Mouse (Mus musculus) liver, embryonic 16.5 days (tissue): ENCODE data around the gene Large1. TPM values are rescaled to one million over a fixed set of nuclear protein-coding genes. Genes with fewer than 3 reads are reported as not detected.
"Not testable (repeated sequence)": the region's sequence is repeated elsewhere in the genome, so short reads cannot be mapped to it uniquely, and the experiment has no call there.

Experiments
- ATAC-seq: fragments of 200-750 bp; cut with Nextera tagmentation; 2 replicates; pipeline ENCODE4 v1.8.0; 2017; ENCODE audit warnings: low read depth, mild to moderate bottlenecking, moderate number of reproducible peaks, moderate library complexity
- H3K27ac ChIP-seq: fragments of 300-500 bp; sonication (generic); 2 replicates; pipeline ENCODE4 v1.5.1; 2014; ENCODE audit warnings: mild to moderate bottlenecking, low read length
- H3K27me3 ChIP-seq: fragments of 300-500 bp; sonication (generic); 2 replicates; pipeline ENCODE4 v1.6.1; 2014; ENCODE audit warnings: low read depth, low read length, mixed read lengths; ENCODE audit not compliant: control insufficient read depth, insufficient read depth
- H3K36me3 ChIP-seq: fragments of 300-500 bp; sonication (generic); 2 replicates; pipeline ENCODE4 v1.6.1; 2014; ENCODE audit warnings: mild to moderate bottlenecking; ENCODE audit not compliant: control insufficient read depth, insufficient read depth
- H3K4me1 ChIP-seq: fragments of 300-500 bp; sonication (generic); 2 replicates; pipeline ENCODE4 v1.6.1; 2014; ENCODE audit warnings: low read depth, low read length, mixed read lengths; ENCODE audit not compliant: control insufficient read depth
- H3K4me2 ChIP-seq: fragments of 300-500 bp; sonication (generic); 2 replicates; pipeline ENCODE4 v1.6.1; 2014; ENCODE audit warnings: low read depth, low read length, mixed read lengths
- H3K4me3 ChIP-seq: fragments of 300-500 bp; sonication (generic); 2 replicates; pipeline ENCODE4 v1.5.1; 2014; ENCODE audit warnings: low read depth, mild to moderate bottlenecking, low read length
- H3K9ac ChIP-seq: fragments of 300-500 bp; sonication (generic); 2 replicates; pipeline ENCODE4 v1.6.1; 2014; ENCODE audit warnings: low read depth, low read length
- H3K9me3 ChIP-seq: fragments of 300-500 bp; sonication (generic); replicated peaks from 2 replicates; pipeline ENCODE4 v1.6.1; 2016; ENCODE audit warnings: low read length; ENCODE audit not compliant: control insufficient read depth
- WGBS: fragments of 180-500 bp; shearing (Covaris S2); extraction: QIAGEN DNeasy Blood & Tissue Kit; methylation state at CpG from one replicate; pipeline ENCODE4 v1.1.7; 2014; ENCODE audit not compliant: insufficient replicate concordance; 5-methylcytosine and 5-hydroxymethylcytosine counted together
- polyA plus RNA-seq: library from polyadenylated mRNA; unstranded; fragments of >200 nt; fragmentation: Nextera tagmentation; extraction: Ambion mirVana; gene quantifications from 2 replicates; pipeline ENCODE4 v1.2.1, GENCODE M21; 2015

Large1 gene
- polyA plus RNA-seq, 1 experiment from 2014 or later, result 1.1 TPM

DNA sequence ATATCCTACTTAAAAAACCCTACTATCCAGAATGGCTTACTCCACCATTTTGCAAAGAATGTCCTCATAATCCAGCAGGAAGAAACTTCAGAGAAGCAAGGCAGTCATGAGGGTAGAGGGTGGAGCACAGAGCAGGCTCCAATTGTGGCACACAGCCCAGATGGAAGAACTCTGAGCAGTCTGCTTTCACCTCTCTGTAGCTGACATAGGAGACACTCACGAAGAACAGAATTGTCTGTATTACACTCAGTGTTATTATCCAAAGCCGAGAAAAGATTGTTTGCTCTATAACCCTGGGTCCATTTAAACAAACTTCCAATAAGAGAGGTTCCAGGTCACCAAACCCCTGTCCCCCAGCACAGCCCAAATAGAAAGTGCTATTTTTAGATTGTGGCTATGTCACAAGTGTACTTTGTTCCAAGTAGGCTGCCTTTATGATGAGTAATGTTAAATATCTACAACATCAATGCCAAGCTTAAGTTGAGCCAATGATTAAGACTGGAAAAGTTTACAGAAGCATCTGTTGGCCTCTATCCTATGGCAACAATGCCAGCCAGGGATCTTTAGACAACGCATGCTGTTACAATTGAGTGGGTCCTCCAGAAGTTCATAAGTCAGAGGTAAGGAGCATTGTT lies 10.5 kb downstream of the Large1 start:
- Histone ChIP-seq H3K4me2 (peak overlapping the region; percentile 4; the same call in 1 of the 2 replicates), H3K36me3 (no peaks in the 10 kb centered on the region), H3K27ac (no peak overlapping the region), H3K4me1 (no peaks in the 10 kb centered on the region), H3K9me3 (no peaks in the 10 kb centered on the region), H3K4me3 (no peak overlapping the region), H3K27me3 (no peaks in the 10 kb centered on the region), H3K9ac (no peak overlapping the region)
- 49% methylated on average over 3 of the region's 3 CpGs for WGBS
- ATAC-seq, result peak; percentile 66; the same call in 1 of the 2 replicates

DNA sequence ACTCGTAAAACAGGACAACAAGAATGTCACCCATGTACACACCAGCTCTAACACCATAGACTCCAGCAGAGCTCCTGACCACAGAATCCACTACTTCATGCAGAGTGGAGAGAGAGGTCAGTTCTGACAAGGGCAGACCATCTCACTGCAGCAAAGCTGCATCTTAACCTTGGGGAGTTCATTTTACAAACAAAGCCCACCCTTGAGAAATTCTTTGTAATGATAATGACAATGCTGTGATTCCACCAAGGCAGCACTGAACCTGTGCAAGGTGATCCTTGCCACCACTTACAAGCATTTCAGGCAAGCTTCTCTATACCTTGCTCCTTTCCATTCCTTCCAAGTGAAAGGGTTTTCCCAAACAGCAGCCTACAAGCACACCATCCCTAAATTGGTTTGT lies 16.5 kb downstream of the Large1 start:
- no peak overlapping the region for H3K9ac ChIP-seq
- H3K27ac ChIP-seq, result no peak overlapping the region
- no peaks in the 10 kb centered on the region for H3K9me3 ChIP-seq
- 45% methylated on average over 1 of the region's 1 CpGs for WGBS
- H3K36me3 ChIP-seq, result no peaks in the 10 kb centered on the region
- H3K4me3 ChIP-seq, result no peak overlapping the region
- H3K4me1 ChIP-seq, result no peaks in the 10 kb centered on the region
- no peak for ATAC-seq
- no peaks in the 10 kb centered on the region for H3K27me3 ChIP-seq
- no peak overlapping the region for H3K4me2 ChIP-seq

DNA sequence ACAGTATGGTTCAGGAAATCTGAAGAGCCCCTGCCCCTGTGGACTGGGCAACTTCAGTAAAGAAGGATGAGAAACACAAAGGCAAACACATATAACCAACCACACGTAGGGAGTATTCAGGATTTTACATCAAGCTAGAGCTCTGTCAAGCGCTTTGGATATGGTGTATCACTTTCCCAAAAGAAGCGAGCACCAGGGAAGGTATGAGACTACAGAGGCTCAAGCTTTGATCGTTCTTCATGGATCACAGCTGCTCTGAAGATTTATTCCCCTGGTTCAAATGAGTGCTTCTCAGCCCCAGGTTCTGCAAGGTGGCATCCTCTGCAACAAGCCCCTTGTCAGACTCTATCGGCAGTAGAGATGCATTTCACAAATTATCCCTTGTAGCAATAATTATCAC lies 24.2 kb downstream of the Large1 start:
- no peak overlapping the region for H3K27ac ChIP-seq
- H3K4me3 ChIP-seq, result no peak overlapping the region
- no peaks in the 10 kb centered on the region for H3K9me3 ChIP-seq
- H3K36me3 ChIP-seq, result no peaks in the 10 kb centered on the region
- no peak overlapping the region for H3K4me2 ChIP-seq
- no peak for ATAC-seq
- 55% methylated on average over 5 of the region's 5 CpGs for WGBS
- H3K9ac ChIP-seq, result no peak overlapping the region
- H3K4me1 ChIP-seq, result no peaks in the 10 kb centered on the region
- no peaks in the 10 kb centered on the region for H3K27me3 ChIP-seq

DNA sequence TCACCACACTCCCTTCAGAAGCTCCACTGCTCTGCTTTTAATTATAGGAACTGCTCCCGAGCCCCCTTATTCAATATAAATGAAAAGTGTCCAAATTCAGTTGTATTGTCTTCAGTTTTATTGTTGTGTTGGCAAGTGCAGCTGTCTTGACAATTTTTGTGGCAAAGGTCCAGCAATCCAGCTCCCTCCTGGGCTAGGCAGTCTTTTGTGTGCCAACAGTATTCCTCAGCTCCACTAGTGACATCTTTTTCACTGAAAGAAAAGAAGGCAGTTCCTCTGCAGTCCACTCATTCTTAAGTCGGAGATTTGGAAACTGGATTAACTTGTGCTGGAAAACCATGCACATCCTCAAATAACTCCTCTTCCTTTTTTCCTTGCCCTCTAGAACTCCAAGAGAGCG lies 25.3 kb downstream of the Large1 start:
- no peaks in the 10 kb centered on the region for H3K36me3 ChIP-seq
- H3K4me1 ChIP-seq, result no peaks in the 10 kb centered on the region
- H3K9ac ChIP-seq, result no peak overlapping the region
- 60% methylated on average over 3 of the region's 3 CpGs for whole genome bisulfite sequencing
- no peaks in the 10 kb centered on the region for H3K9me3 ChIP-seq
- H3K27ac ChIP-seq, result no peak overlapping the region
- no peak overlapping the region for H3K4me2 ChIP-seq
- no peak overlapping the region for H3K4me3 ChIP-seq
- H3K27me3 ChIP-seq, result no peaks in the 10 kb centered on the region
- ATAC-seq, result no peak

DNA sequence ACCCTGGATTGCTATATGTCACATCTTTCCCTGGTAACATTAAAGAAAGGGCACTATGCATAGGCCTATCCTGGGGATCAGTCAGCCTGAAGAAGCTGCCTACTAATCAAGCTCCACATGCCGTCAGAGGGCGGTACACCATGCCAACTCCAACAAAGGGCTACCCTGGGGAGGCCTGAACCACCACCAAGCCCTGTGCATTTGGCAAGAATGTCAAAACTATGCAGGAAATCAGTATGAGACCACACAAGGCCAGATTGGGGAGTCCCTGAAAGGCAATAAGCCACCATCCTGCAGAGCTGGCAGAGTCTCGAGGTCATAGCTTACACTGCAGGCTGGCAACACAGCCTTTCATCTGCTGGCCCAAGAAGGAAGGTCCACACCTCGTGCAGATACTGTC lies 28.7 kb downstream of the Large1 start:
- Histone ChIP-seq H3K27me3 (no peaks in the 10 kb centered on the region), H3K4me1 (no peaks in the 10 kb centered on the region), H3K4me3 (no peak overlapping the region), H3K9ac (no peak overlapping the region), H3K27ac (no peak overlapping the region), H3K9me3 (no peaks in the 10 kb centered on the region), H3K4me2 (no peak overlapping the region), H3K36me3 (no peaks in the 10 kb centered on the region; the same call in 1 of the 2 replicates)
- 53% methylated on average over 4 of the region's 4 CpGs for WGBS
- ATAC-seq, result no peak

DNA sequence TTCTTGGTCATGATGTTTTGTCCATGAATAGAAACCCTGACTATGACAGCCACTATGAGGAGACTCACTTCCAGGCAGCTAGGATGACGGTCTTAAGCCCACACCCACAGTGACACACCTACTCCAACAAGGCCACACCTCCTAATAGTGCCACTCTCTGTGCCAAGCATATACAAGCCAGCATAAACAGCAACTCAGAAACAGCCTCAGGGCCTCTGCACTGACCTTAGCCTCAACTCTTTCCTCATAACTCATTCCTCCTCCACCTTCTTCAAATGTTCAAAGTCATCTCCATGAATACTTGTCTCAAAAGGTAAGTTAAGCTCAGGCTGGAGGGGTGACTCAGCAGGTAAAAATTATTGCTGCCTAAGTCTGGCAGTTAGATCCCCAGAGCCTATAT lies 29.7 kb downstream of the Large1 start:
- no peak overlapping the region for H3K27ac ChIP-seq
- no peak overlapping the region for H3K4me3 ChIP-seq
- no peaks in the 10 kb centered on the region for H3K9me3 ChIP-seq
- H3K4me2 ChIP-seq, result no peak overlapping the region
- H3K4me1 ChIP-seq, result no peaks in the 10 kb centered on the region
- H3K36me3 ChIP-seq, result no peaks in the 10 kb centered on the region; the same call in 1 of the 2 replicates
- ATAC-seq, result no peak
- no peak overlapping the region for H3K9ac ChIP-seq
- no peaks in the 10 kb centered on the region for H3K27me3 ChIP-seq
- WGBS, result 39% methylated on average over 1 of the region's 1 CpGs

DNA sequence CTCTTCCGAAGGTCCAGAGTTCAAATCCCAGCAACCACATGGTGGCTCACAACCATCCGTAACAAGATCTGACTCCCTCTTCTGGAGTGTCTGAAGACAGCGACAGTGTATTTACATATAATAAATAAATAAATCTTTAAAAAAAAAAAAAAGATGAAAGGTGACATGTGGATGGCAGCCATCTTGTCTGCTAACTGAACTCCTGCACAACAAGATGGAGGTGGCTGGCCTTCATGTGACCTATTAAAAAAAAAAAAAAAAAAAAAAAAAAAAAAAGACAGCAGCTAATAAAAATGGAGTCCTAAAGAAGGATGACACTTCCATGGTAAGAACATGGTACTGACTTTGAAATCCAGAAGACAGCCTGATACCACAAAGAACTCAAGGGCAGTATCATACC lies 33.8 kb downstream of the Large1 start:
- ATAC-seq, result peak; percentile 88
- WGBS, result no CpG with 5 or more reads among the region's 3 CpGs

DNA sequence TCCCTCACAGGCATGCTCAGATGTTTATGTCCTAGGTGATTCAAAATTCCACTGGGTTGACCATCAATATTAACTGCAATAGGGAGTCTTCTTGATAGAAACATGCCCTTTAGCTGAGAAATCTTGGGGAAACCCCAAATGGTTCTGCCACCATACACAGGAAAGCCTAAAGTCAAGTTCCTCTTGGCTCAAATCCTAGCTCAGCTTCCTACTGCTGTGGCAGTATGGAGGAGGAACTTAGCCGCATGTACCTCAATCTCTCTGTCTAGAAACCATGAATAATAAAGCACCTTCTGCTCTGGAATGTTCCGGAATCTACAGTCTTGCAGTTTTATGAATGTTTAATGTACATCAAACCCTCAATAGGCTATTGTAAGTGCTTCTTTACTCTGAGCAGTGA lies 39.4 kb downstream of the Large1 start:
- ATAC-seq, result no peak

More for the DNA sequence above, 33.8 kb downstream of the Large1 start:
- H3K27me3 ChIP-seq, H3K4me3 ChIP-seq, H3K9ac ChIP-seq, H3K9me3 ChIP-seq, H3K27ac ChIP-seq, H3K36me3 ChIP-seq, H3K4me1 ChIP-seq, H3K4me2 ChIP-seq: not testable (repeated sequence)

DNA sequence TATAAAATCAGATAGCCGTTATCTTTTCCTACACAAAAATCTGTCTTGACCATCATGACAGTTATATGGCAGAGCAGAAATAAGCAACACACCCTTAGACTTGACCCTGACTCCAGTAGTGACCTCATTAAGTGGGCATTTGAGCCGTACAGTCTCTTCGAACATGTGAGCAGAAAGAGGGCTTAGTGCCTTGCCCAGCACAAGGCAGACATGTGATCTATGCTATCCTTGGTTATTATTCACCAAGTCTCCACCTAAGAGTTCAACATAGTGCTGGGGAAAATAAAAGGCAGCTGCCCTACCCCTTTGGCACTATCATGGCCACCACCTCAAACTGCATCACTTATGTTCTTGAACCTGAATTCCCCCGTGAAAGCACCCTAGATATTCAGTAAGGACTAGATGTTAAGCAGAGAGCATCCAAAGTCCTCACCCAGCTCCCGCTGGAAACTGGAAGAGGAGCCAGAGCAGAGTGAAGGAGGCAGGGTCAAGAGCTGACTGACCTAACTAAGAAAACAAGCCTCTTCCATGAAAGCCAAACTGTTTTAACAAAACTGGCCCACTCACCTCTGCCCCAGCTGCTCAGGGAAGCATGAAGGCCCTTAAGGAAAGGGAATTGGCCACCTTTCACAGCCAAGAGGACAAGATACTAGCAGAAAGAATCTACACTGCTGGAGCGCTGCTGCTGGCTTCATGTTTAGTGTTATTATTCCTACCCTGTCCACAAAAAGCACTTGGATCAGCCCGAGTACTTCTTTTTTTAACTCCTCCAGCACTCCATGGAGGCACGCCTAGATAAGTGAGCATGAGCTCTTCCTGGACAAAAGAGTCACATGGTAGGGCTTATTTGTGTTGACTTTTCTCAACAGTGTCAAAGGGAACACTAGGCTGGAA lies 40.4 kb downstream of the Large1 start:
- Histone ChIP-seq H3K27ac (no peak overlapping the region), H3K4me2 (no peak overlapping the region), H3K4me3 (no peak overlapping the region), H3K9me3 (no peaks in the 10 kb centered on the region), H3K36me3 (no peaks in the 10 kb centered on the region), H3K9ac (no peak overlapping the region), H3K27me3 (no peaks in the 10 kb centered on the region), H3K4me1 (no peaks in the 10 kb centered on the region)
- 58% methylated on average over 8 of the region's 8 CpGs for WGBS
- ATAC-seq, result no peak

More for the DNA sequence above, 39.4 kb downstream of the Large1 start:
- no peaks in the 10 kb centered on the region for H3K4me1 ChIP-seq
- H3K9me3 ChIP-seq, result no peaks in the 10 kb centered on the region
- no peak overlapping the region for H3K4me3 ChIP-seq
- H3K9ac ChIP-seq, result no peak overlapping the region
- no peaks in the 10 kb centered on the region for H3K27me3 ChIP-seq
- WGBS, result 51% methylated on average over 2 of the region's 2 CpGs
- no peak overlapping the region for H3K27ac ChIP-seq
- no peaks in the 10 kb centered on the region for H3K36me3 ChIP-seq
- H3K4me2 ChIP-seq, result no peak overlapping the region
